Mouse (Mus musculus): ENCODE data around the gene Elmod2.
"Not testable (repeated sequence)": the region's sequence is repeated elsewhere in the genome, so short reads cannot be mapped to it uniquely, and the experiment has no call there.

The Elmod2 gene

GRCm38 (mm10) chr8:83331899-83332697, at the start of gene Elmod2:
TSS of gene Elmod2 (minus strand) at chr8:83332486.
- DNase-seq = peak; percentile 100

DNA sequence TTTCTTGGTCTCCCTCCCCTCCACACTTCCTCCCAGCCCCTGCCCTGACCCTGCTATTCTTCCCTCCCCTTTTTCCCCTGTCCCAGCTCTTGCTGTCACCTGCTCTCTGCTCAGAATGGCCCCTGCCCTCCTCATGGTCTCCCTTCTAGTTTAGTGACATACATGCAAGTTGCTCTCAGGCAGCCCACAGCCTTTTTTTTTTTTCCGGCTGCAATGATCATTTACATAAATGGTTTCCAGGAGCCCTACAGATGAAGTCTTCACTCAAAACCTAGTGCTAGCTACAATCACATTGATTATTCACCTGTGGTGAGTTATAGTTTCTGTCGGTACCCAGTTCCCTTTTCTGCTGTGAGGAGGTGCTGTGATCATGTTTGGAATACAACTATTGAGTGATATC, 48.7 kb upstream of the Elmod2 start:
- DNase-seq = no peak

DNA sequence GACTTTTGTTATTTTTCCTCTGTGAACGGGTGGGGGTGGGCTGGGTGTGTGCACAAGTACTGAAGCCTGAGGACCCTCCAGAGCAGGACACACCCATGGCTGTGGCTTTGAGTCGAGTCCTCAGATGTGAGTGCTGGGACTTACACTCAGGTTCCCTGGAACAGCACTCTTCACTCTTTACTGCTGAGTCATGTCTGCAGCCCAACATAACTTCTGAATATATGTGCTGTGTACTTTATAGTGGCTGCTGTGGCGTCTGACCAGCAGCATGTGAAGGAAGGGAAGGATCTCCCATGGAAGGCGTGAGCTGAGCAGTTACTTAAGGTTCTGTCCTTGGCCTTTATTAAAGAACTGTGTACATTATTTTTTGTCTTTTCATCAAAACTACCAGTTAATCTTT, 47.9 kb upstream of the Elmod2 start:
- no peak for DNase-seq

- no peak for DNase-seq
Observed at GRCm38 (mm10) chr8:83377231-83377630, 44.9 kb upstream of the Elmod2 start.

GRCm38 (mm10) chr8:83363156-83363769, 31.0 kb upstream of the Elmod2 start:
- no peak for DNase-seq

GRCm38 (mm10) chr8:83351315-83351714, 19.0 kb upstream of the Elmod2 start:
- no peak for DNase-seq

GRCm38 (mm10) chr8:83348263-83348662, 16.0 kb upstream of the Elmod2 start, which contains the start of gene Mgat4d:
TSS of gene Mgat4d (plus strand) at chr8:83348471.
- DNase-seq = no peak

GRCm38 (mm10) chr8:83342693-83343092, 10.4 kb upstream of the Elmod2 start:
- DNase-seq = no peak

DNA sequence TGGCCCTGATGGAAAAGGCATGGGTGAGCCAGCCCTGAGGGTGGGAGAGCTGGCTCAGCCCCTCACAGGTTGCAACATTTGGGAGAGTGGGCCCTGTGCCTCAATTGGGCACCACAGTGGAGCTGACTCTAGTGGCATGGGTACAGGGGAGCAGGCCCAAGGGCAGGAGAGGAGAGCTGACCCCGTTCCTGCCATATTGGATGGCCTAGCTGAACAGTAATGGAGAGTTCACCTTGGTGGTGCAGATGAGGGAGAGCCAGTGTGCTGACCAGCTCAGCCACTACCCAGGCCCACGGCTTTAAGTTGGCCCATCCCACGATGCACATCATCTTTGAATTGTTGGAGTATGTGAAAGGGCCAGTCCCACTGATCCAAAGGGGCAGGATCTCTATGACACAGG, 9.8 kb upstream of the Elmod2 start:
- DNase-seq = no peak

- DNase-seq = no peak
Observed at GRCm38 (mm10) chr8:83332864-83333263, 578 bp upstream of the Elmod2 start.

- DNase-seq = peak; percentile 25
Observed at GRCm38 (mm10) chr8:83331567-83331898, 753 bp downstream of the Elmod2 start.

GRCm38 (mm10) chr8:83327889-83328288, 4.4 kb downstream of the Elmod2 start:
- DNase-seq = no peak

- peak; percentile 11 for DNase-seq
Observed at GRCm38 (mm10) chr8:83323056-83323455, 9.2 kb downstream of the Elmod2 start.

- no peak for DNase-seq
Observed at GRCm38 (mm10) chr8:83322374-83322773, 9.9 kb downstream of the Elmod2 start.

DNA sequence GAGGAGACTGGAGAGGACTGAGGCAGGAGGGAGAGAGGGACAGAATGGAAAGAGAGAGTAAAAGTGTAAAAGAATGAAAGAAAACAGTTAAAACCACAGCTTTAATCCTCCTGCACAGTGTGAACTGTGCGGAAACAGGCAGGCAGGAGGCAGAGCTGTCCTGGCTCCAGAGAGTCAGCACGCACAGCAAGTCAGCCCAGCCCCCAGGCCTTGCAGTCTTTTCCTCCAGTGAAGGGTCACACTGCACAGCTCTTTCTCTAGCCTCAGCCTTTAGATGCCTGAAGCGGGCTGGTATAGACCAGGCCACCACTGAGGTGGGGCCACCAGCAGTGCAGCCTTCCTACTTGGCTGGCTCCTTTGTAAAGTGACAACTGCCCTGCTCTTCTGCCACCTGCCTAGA, 11.7 kb downstream of the Elmod2 start:
- no peak for DNase-seq

GRCm38 (mm10) chr8:83315691-83316090, 16.6 kb downstream of the Elmod2 start:
- no peak for DNase-seq

- not testable (repeated sequence) for DNase-seq
Observed at GRCm38 (mm10) chr8:83315084-83315483, 17.2 kb downstream of the Elmod2 start.

DNA sequence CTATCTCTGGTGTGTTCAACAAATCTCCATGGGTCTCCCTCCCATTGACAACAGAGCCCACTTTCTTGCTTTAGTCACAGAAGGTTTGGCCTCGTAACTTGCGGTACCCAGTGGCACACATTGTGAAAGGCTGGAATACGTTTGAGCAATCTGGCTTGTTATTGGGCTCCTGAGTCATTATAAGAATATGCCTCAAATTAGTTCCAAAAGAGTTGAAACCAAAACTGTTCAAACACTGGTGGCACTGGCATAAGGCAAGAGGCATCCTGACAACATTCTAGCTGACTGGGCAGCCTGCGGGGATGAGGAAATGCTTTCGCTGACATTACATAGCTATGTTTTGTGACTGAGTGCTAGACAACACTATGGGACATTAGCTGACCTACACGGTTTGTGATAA, 22.4 kb downstream of the Elmod2 start:
- DNase-seq = no peak

DNA sequence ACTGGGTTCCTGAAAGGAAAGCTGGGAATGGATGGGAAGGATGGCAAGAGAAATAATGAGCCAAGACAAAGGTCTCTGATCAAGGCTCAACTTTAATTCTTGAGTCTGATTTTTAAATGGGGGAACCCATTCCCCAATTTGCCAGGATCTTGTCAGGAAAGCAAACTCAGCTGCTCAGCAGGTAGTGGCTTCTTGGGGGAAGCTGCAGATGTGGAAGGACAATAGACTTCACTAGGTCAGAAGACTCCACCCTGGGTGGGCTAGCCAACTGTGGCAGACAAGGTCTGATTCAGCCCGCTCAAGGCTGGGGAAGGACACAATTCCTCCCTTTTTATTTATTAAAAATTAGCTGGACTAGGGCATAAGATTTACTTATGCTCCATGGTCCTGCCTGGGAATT, 27.3 kb downstream of the Elmod2 start:
- DNase-seq = no peak

DNA sequence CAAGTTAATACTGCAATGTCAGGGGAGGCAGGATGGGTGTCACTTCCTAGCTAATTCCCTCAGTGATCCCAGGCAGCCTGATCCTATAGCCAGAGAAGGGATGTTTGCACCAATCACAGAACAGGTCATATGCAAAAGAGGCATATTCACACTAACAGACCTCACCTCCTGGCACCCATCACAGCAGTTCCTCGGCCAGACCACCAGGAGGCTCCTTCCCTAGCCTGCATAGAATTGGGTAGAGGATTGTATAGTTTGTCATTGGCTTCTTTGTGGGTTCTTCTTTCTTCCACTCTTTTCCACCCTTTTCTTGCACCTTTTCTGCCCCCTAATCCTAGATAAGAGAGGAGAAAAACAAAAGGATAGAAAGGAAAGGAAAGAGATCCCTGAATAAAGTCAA, 32.2 kb downstream of the Elmod2 start:
- no peak for DNase-seq

- no peak for DNase-seq
Observed at GRCm38 (mm10) chr8:83297375-83297774, 34.9 kb downstream of the Elmod2 start.

DNA sequence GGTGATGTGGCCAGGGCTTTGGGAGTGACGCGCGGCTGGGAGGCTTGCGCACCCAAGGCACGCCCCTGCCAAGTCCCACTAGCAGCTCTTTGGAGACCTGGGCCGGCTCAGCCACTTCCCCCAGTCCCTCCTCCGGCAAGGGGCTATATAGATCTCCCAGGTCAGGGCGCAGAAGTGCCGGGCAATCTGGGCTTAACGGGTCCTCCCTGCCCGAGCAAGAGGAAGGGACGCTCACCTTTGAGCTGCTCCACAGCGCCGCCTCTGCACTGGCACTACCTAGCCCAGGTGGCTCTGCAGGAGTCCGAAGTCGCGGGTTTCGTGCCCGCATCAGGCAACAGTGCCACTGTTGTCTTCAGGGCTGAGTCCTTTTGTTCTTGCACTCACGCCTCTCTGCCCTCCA, 42.1 kb downstream of the Elmod2 start, which contains the start of gene Ucp1:
Ucp1 (plus strand) TSS at position 177 of the 400 bp plus-strand sequence.
- peak; percentile 7 for DNase-seq

- DNase-seq = no peak
Observed at GRCm38 (mm10) chr8:83285391-83285790, 46.9 kb downstream of the Elmod2 start.

DNA sequence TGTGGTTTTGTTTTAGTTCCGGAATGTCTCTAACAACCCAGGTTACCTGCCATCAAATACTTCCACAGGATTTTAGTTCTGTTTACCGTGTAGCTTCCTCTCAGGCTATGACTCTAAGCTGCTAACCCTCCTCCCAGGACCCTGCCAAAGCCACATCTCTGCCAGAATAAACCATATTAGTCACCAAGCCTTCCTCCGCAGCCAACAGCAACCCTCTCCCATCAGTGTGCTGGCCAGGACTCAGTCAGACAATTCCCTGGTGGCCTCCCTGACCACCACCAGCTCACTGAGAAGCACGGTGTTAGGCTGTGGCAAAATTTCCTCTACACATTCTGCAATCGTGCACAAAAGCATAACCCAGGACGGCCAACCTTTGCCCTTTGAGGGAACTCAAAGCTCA, 53.9 kb downstream of the Elmod2 start:
- no peak for DNase-seq

DNA sequence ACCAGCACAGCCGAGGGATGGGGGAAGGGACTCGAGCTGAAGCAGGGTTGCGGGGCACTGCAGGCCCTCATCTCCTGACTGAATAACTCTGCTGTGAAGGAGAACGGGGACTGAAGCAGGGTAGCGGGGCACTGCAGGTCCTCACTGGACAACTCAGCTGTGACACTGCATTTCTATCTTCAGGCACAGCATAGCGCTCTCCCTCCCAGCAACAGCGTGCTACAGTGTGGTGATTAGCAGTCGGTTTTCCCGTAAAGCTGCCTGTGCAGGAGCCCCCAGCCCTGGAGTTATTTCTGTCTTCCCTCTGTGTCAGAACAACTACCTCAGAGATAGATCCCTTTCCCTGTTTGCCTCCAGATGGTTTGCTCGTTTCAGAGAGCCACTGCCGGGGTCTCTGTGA, 57.8 kb downstream of the Elmod2 start:
- no peak for DNase-seq
